Mouse (Mus musculus) midbrain, postnatal 0 days (tissue): ENCODE data around the gene Phldb2. TPM values are rescaled to one million over a fixed set of nuclear protein-coding genes. Genes with fewer than 3 reads are reported as not detected.

Experiments
- ATAC-seq: fragments of 200-750 bp; cut with Nextera tagmentation; 2 replicates; pipeline ENCODE4 v1.8.0; 2017; ENCODE audit warnings: moderate number of reproducible peaks, mild to moderate bottlenecking, moderate TSS enrichment, moderate library complexity; ENCODE audit not compliant: low FRiP score
- DNase-seq: peaks from one replicate; pipeline ENCODE4 v3.0.0-alpha.2; 2015; ENCODE audit warnings: low spot score
- H3K27ac ChIP-seq: fragments of 300-500 bp; sonication (generic); 2 replicates; pipeline ENCODE4 v1.5.1; 2014; ENCODE audit warnings: low read depth, mild to moderate bottlenecking, low read length, mixed read lengths
- H3K27me3 ChIP-seq: fragments of 300-500 bp; sonication (generic); 2 replicates; pipeline ENCODE4 v1.6.1; 2014; ENCODE audit warnings: low read length, control low read depth, mixed read lengths; ENCODE audit not compliant: insufficient read depth
- H3K36me3 ChIP-seq: fragments of 300-500 bp; sonication (generic); 2 replicates; pipeline ENCODE4 v1.6.1; 2014; ENCODE audit warnings: low read length, control low read depth, mixed read lengths; ENCODE audit not compliant: insufficient read depth
- H3K4me1 ChIP-seq: fragments of 300-500 bp; sonication (generic); 2 replicates; pipeline ENCODE4 v1.6.1; 2014; ENCODE audit warnings: mild to moderate bottlenecking, control low read depth, antibody characterized with exemption, low read length, mixed read lengths; ENCODE audit not compliant: insufficient read depth
- H3K4me2 ChIP-seq: fragments of 300-500 bp; sonication (generic); 2 replicates; pipeline ENCODE4 v1.6.1; 2014; ENCODE audit warnings: low read depth, mild to moderate bottlenecking, low read length, mixed read lengths; ENCODE audit not compliant: poor library complexity, severe bottlenecking
- H3K4me3 ChIP-seq: fragments of 300-500 bp; sonication (generic); 2 replicates; pipeline ENCODE4 v1.5.1; 2014; ENCODE audit warnings: low read depth, mild to moderate bottlenecking, low read length, moderate library complexity
- H3K9ac ChIP-seq: fragments of 300-500 bp; sonication (generic); replicated peaks from 2 replicates; pipeline ENCODE4 v1.6.1; 2014; ENCODE audit warnings: mild to moderate bottlenecking, low read length, moderate library complexity, mixed read lengths; ENCODE audit not compliant: poor library complexity, severe bottlenecking
- H3K9me3 ChIP-seq: fragments of 300-500 bp; sonication (generic); 2 replicates; pipeline ENCODE4 v1.6.1; 2016; ENCODE audit warnings: low read length, control low read depth
- CTCF ChIP-seq: IDR thresholded peaks from 2 replicates; pipeline ENCODE4 v1.5.1; 2016; ENCODE audit warnings: antibody characterized with exemption, mild to moderate bottlenecking
- WGBS: fragments of 180-500 bp; shearing (Covaris S2); extraction: QIAGEN DNeasy Blood & Tissue Kit; methylation state at CpG from one replicate; pipeline ENCODE4 v1.1.7; 2014; 5-methylcytosine and 5-hydroxymethylcytosine counted together
- polyA plus RNA-seq: library from polyadenylated mRNA; unstranded; fragments of >200 nt; fragmentation: Nextera tagmentation; extraction: Ambion mirVana; gene quantifications from 2 replicates; pipeline ENCODE4 v1.2.1, GENCODE M21; 2015
- total RNA-seq: library from RNA; depleted of rRNA; stranded (reverse); fragments of >200 nt; gene quantifications from 2 replicates; pipeline ENCODE4 v1.2.3, GENCODE M21; 2014

The Phldb2 gene
- total and polyA plus RNA-seq, 2 experiments from 2014 or later, result 4.2 to 4.5 TPM

- H3K9me3 ChIP-seq, result no peaks in the 10 kb centered on the region
- H3K4me1 ChIP-seq, result no peaks in the 10 kb centered on the region
- H3K4me2 ChIP-seq, result no peak overlapping the region
- peak; percentile 69 for DNase-seq
- no peak overlapping the region for H3K27ac ChIP-seq
- no peaks in the 10 kb centered on the region for H3K36me3 ChIP-seq
- TF ChIP-seq CTCF, result peak; percentile 55
- ATAC-seq, result no peak
- H3K27me3 ChIP-seq, result no peaks in the 10 kb centered on the region
- H3K9ac ChIP-seq, result no peak overlapping the region
- H3K4me3 ChIP-seq, result no peak overlapping the region
- WGBS, result 49% methylated on average over 10 of the region's 10 CpGs
These were observed 37.7 kb upstream of the Phldb2 start for GRCm38 (mm10) chr16:45990901-45991676.

- 70% methylated on average over 1 of the region's 1 CpGs for WGBS
- H3K9me3 ChIP-seq, result no peaks in the 10 kb centered on the region
- H3K4me2 ChIP-seq, result no peak overlapping the region
- no peak overlapping the region for H3K27ac ChIP-seq
- no peak for ATAC-seq
- no peaks in the 10 kb centered on the region for H3K27me3 ChIP-seq
- H3K36me3 ChIP-seq, result no peaks in the 10 kb centered on the region
- H3K9ac ChIP-seq, result no peak overlapping the region
- no peak overlapping the region for H3K4me3 ChIP-seq
- TF ChIP-seq CTCF, result no peak
- H3K4me1 ChIP-seq, result no peaks in the 10 kb centered on the region
- DNase-seq, result no peak
These were observed 32.8 kb upstream of the Phldb2 start for GRCm38 (mm10) chr16:45986236-45986635.

GRCm38 (mm10) chr16:45984610-45985606 lies 31.5 kb upstream of the Phldb2 start:
- no peak overlapping the region for H3K9ac ChIP-seq
- H3K27ac ChIP-seq, result 0 out of 2 replicates have a peak overlapping the region, but pooled peaks have one; percentile 26
- H3K4me3 ChIP-seq, result no peak overlapping the region
- ATAC-seq (no peak; the same call in 1 of the 2 replicates), DNase-seq (peak; percentile 67)
- H3K9me3 ChIP-seq, result no peaks in the 10 kb centered on the region
- no peaks in the 10 kb centered on the region for H3K27me3 ChIP-seq
- no peak for TF ChIP-seq CTCF
- no peaks in the 10 kb centered on the region for H3K4me1 ChIP-seq
- no peaks in the 10 kb centered on the region for H3K36me3 ChIP-seq
- 68% methylated on average over 4 of the region's 4 CpGs for WGBS
- no peak overlapping the region for H3K4me2 ChIP-seq

DNA sequence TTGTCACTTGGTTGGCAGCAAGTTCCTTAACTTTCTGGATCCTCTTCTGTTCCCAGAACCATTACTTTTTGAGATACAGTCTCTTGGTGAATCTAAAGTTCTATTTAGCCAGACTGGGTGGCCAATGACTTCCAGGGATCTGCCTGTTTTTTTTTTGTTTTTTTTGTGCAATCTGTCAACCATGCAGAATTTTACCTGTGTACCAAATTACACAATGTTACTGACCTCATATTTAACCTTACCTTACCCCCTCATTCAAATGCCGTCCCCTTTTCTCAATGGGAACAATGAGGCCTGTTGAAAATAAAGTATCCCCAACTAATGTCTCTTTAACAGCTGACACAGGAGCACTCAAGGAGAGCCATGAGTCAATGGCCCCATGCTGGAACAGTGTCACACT lies 22.9 kb upstream of the Phldb2 start:
- Histone ChIP-seq H3K27ac (no peak overlapping the region), H3K9me3 (no peaks in the 10 kb centered on the region), H3K4me1 (no peaks in the 10 kb centered on the region), H3K4me3 (no peak overlapping the region), H3K9ac (no peak overlapping the region), H3K27me3 (no peaks in the 10 kb centered on the region), H3K4me2 (no peak overlapping the region), H3K36me3 (peaks cover 6% of the 10 kb centered on the region; the same call in 1 of the 2 replicates)
- no peak for DNase-seq
- no peak for ATAC-seq
- 84% methylated on average over 1 of the region's 1 CpGs for WGBS
- no peak for TF ChIP-seq CTCF

DNA sequence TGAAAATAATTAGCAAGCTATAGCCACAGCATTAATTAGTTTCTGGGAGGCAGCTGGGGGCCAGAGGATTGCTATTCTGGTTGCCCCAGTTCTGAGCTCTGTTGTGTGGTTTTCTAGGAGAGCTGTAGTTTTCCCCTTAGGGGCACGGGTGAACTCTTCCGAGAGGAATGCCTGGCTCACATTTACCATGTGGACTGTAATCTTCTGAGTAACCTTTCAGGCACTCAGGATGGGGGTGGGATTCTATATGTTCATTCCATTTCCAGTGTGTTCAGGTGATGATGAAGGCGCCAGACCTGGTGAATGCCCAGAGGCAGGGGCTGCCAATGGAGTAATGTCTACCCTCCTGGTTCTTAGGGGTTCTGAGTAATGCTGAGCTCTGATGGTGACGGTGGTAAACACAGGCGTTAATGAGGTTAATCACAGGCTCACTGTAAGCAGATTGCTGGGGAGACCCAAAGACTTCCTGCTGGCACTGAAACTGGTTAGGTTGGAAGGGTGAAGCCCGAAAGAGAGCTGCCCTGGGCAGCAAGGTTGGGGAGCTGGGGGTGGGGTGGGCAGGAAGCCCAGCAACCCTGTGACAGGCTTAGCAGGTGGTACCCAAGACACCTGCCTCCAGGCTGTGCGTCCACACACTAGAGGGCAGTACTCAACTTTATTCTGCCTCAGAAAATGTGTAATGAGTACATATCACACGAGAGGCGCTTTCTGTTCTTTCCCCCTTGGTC lies 20.7 kb upstream of the Phldb2 start:
- Histone ChIP-seq H3K27me3 (no peaks in the 10 kb centered on the region), H3K27ac (no peak overlapping the region), H3K4me1 (no peaks in the 10 kb centered on the region), H3K4me2 (no peak overlapping the region), H3K36me3 (peaks cover 7% of the 10 kb centered on the region; the same call in 1 of the 2 replicates), H3K9ac (no peak overlapping the region), H3K4me3 (no peak overlapping the region), H3K9me3 (no peaks in the 10 kb centered on the region)
- no peak; the same call in 1 of the 2 replicates for TF ChIP-seq CTCF
- 68% methylated on average over 9 of the region's 9 CpGs for WGBS
- DNase-seq (no peak), ATAC-seq (0 out of 2 replicates have a peak, but pooled peaks have one; percentile 28)
